8 mouse cellular contexts compared by ENCODE assay signal in the genomic region with DNA sequence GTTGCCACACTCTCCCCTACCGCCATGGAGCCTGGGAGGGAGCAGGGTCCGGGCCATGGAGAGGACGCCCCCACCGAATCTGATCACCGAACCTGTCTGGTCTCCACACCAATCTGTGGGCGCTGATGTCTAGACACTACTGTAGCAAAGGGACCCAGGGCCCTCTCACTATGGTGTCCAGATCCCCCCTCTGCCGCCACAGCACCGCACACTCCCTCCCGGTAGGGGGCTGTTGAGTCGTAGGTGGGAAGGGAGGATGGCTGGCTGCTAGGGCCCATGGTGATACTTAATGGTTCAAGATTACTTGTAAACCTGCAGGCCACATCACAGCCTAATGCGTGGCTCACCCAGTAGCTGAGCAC. TPM values are rescaled to one million over a fixed set of nuclear protein-coding genes. Genes with fewer than 3 reads are reported as not detected.
DNase-seq lines count a peak whose midpoint lies in the region; ATAC-seq and TF ChIP-seq lines count a peak whose summit lies in the region.

No protein-coding gene starts in this region.

- DNase-seq in kidney, adult 2 months = no peak
- DNase-seq in kidney, postnatal 25 days = no peak
- no peak for DNase-seq in ES-E14 (ENCODE audit: low read depth, low spot score)
- DNase-seq in limb, embryonic 14.5 days (ENCODE audit: low spot score) = peak; percentile 49
- DNase-seq in splenic B cell, adult 2 months (ENCODE audit: low read depth, low spot score) = peak; percentile 49
- DNase-seq in cerebellum, postnatal 10 days = no peak
- no peak for DNase-seq in cerebellum, adult 11 months

- no peaks in the 10 kb centered on the region for H3K4me1 ChIP-seq in kidney, adult 2 months (ENCODE audit: control insufficient read depth, insufficient read depth, low read length)
- peaks cover 4 to 19% of the 10 kb centered on the region in 2 experiments; a peak in 3 of 4 replicates for H3K4me1 ChIP-seq in ES-E14 (ENCODE audit: control insufficient read depth in 2 of 2, insufficient read depth in 2 of 2, low read length in 2 of 2, poor library complexity in 1 of 2)
- no peaks in the 10 kb centered on the region for H3K4me1 ChIP-seq in embryonic fibroblast, embryonic 13.5 days (ENCODE audit: control insufficient read depth, insufficient read depth, low read length)
- H3K4me1 ChIP-seq in limb, embryonic 14.5 days (ENCODE audit: control insufficient read depth, insufficient read depth, low read length) = no peaks in the 10 kb centered on the region; the same call in 1 of the 2 replicates

- no peak for TF ChIP-seq POLR2A in kidney, adult 2 months (IDR thresholded peaks at IDR 0.05; ENCODE audit: low read depth, low read length)
- TF ChIP-seq POLR2A in embryonic fibroblast, embryonic 13.5 days (IDR thresholded peaks at IDR 0.05; ENCODE audit: low read depth, low read length) = no peak
- TF ChIP-seq POLR2A in limb, embryonic 14.5 days (IDR thresholded peaks at IDR 0.05; ENCODE audit: borderline replicate concordance, extremely low read depth, insufficient read depth, insufficient read length) = no peak

- no peaks in the 10 kb centered on the region for H3K9me3 ChIP-seq in ES-E14 (ENCODE audit: control insufficient read depth, insufficient read depth, low read depth, low read length)
- no peaks in the 10 kb centered on the region for H3K9me3 ChIP-seq in limb, embryonic 14.5 days (ENCODE audit: control insufficient read depth, low read length)

- H3K27ac ChIP-seq in kidney, adult 2 months (ENCODE audit: insufficient read depth, low read depth, low read length) = 0 out of 2 replicates have a peak overlapping the region, but pooled peaks have one; percentile 12
- no peak overlapping the region for H3K27ac ChIP-seq in ES-E14 (ENCODE audit: insufficient read depth, low read depth, low read length, poor library complexity, severe bottlenecking)
- no peak overlapping the region for H3K27ac ChIP-seq in embryonic fibroblast, embryonic 13.5 days (ENCODE audit: insufficient read depth, low read length)
- H3K27ac ChIP-seq in limb, embryonic 14.5 days (replicated peaks; ENCODE audit: low read depth, low read length) = 0 out of 2 replicates have a peak overlapping the region, but pooled peaks have one; percentile 52

- 0 out of 2 replicates have a peak, but pooled peaks have one; percentile 13 for TF ChIP-seq CTCF in kidney, adult 2 months (conservative IDR thresholded peaks at IDR 0.05; ENCODE audit: insufficient read depth, insufficient read length, low read depth, low read length)
- peak; percentile 23; the same call in 1 of the 2 replicates for TF ChIP-seq CTCF in embryonic fibroblast, embryonic 13.5 days (IDR thresholded peaks at IDR 0.05; ENCODE audit: borderline replicate concordance, insufficient read depth, low read length)

- H3K4me3 ChIP-seq in kidney, adult 2 months (ENCODE audit: insufficient read depth, low read depth, low read length) = peak overlapping the region; percentile 47
- peak overlapping the region; percentile 84 to 91 for H3K4me3 ChIP-seq in ES-E14 (ENCODE audit: insufficient read depth in 1 of 2, low read depth in 1 of 2, low read length in 2 of 2, poor library complexity in 1 of 2, severe bottlenecking in 1 of 2)
- peak overlapping the region; percentile 57 for H3K4me3 ChIP-seq in embryonic fibroblast, embryonic 13.5 days (ENCODE audit: insufficient read depth, low read length)
- H3K4me3 ChIP-seq in limb, embryonic 14.5 days (replicated peaks; ENCODE audit: low read length) = peak overlapping the region; percentile 64

- peaks cover 2% of the 10 kb centered on the region; the same call in 1 of the 2 replicates for H3K36me3 ChIP-seq in kidney, adult 2 months (ENCODE audit: control insufficient read depth, insufficient read depth, low read length)
- H3K36me3 ChIP-seq in ES-E14 (ENCODE audit: control insufficient read depth, insufficient read depth, low read length, poor library complexity, severe bottlenecking) = peaks cover 12% of the 10 kb centered on the region; the same call in 1 of the 2 replicates
- H3K36me3 ChIP-seq in limb, embryonic 14.5 days (ENCODE audit: control insufficient read depth, insufficient read depth, low read length) = 0 out of 2 replicates have a peak, but pooled peaks cover 3% of the 10 kb centered on the region
- H3K36me3 ChIP-seq in splenic B cell, adult 2 months (ENCODE audit: control insufficient read depth, insufficient read depth, low read length, poor library complexity, severe bottlenecking) = no peaks in the 10 kb centered on the region

- peak; percentile 44; the same call in 1 of the 2 replicates for ATAC-seq in limb, embryonic 14.5 days (ENCODE audit: low FRiP score, low read depth)

- H3K4me2 ChIP-seq in limb, embryonic 14.5 days (replicated peaks; ENCODE audit: low read depth, low read length, severe bottlenecking) = peak overlapping the region; percentile 80

- H3K9ac ChIP-seq in ES-E14 (ENCODE audit: insufficient read depth, low read depth, low read length, poor library complexity, severe bottlenecking) = peak overlapping the region; percentile 95
- peak overlapping the region; percentile 66 for H3K9ac ChIP-seq in limb, embryonic 14.5 days (ENCODE audit: low read depth, low read length, severe bottlenecking)

- WGBS in kidney, adult 2 months = 10% methylated on average over 11 of the region's 11 CpGs
- WGBS in limb, embryonic 14.5 days = 6% methylated on average over 11 of the region's 11 CpGs

- H3K27me3 ChIP-seq in kidney, adult 2 months (replicated peaks; ENCODE audit: control insufficient read depth, insufficient read depth, low read length) = no peaks in the 10 kb centered on the region
- no peaks in the 10 kb centered on the region for H3K27me3 ChIP-seq in limb, embryonic 14.5 days (ENCODE audit: control insufficient read depth, insufficient read depth, low read length)
- H3K27me3 ChIP-seq in splenic B cell, adult 2 months (ENCODE audit: control insufficient read depth, insufficient read depth, low read length, poor library complexity, severe bottlenecking) = no peaks in the 10 kb centered on the region

- in situ Hi-C loops in ES-E14 (cut with MboI; ENCODE audit: low sequenced_read_pairs in 2 of 2, unreplicated experiment in 2 of 2) = no loop called here

TF ChIP-seq in ES-E14, 5 proteins besides CTCF, POLR2A, EP300 and RAD21:
- TF ChIP-seq ZNF384 (IDR thresholded peaks at IDR 0.05; ENCODE audit: low read depth, low read length) (no peak), ZC3H11A (IDR thresholded peaks at IDR 0.05; ENCODE audit: borderline replicate concordance, low read depth, low read length) (no peak), MAFK (IDR thresholded peaks at IDR 0.05; ENCODE audit: insufficient read depth, low read depth, low read length) (no peak), HCFC1 (IDR thresholded peaks at IDR 0.05; ENCODE audit: borderline replicate concordance, insufficient read depth, low read length) (no peak), CHD2 (IDR thresholded peaks at IDR 0.05; ENCODE audit: low read depth, low read length) (no peak)

RNA-seq across cellular contexts. Expression of a gene that starts 0.6 kb away (rescaled TPM):
- not detected in 2 replicates for polyA plus RNA-seq in kidney, adult 2 months (2012; rRNA removed)
- not detected in 2 replicates for total RNA-seq in ES-E14 (2012; rRNA removed)
- not detected in 2 replicates for polyA plus RNA-seq in embryonic fibroblast, embryonic 13.5 days (2011; ENCODE audit: insufficient read length, low read depth, missing spikeins)
- polyA plus RNA-seq in limb, embryonic 14.5 days (2012; rRNA removed) = not detected in 2 replicates
- polyA plus RNA-seq in limb, embryonic 14.5 days (2014; fragmentation: Nextera tagmentation; extraction: Ambion mirVana) = not detected in 2 replicates

RNA-seq across cellular contexts. Expression of a gene that starts 7.2 kb away (rescaled TPM):
- polyA plus RNA-seq in kidney, adult 2 months (2012; rRNA removed) = 297 and 304 TPM in 2 replicates
- total RNA-seq in ES-E14 (2012; rRNA removed) = 104 and 156 TPM in 2 replicates
- polyA plus RNA-seq in embryonic fibroblast, embryonic 13.5 days (2011; ENCODE audit: insufficient read length, low read depth, missing spikeins) = 11.0 and 13.7 TPM in 2 replicates
- 262 and 311 TPM in 2 replicates for polyA plus RNA-seq in limb, embryonic 14.5 days (2012; rRNA removed)
- polyA plus RNA-seq in limb, embryonic 14.5 days (2014; fragmentation: Nextera tagmentation; extraction: Ambion mirVana) = 104 and 108 TPM in 2 replicates

RNA-seq across cellular contexts. Expression of a gene that starts 17.2 kb away (rescaled TPM):
- polyA plus RNA-seq in kidney, adult 2 months (2012; rRNA removed) = 165 and 192 TPM in 2 replicates
- total RNA-seq in ES-E14 (2012; rRNA removed) = 60.4 and 88.2 TPM in 2 replicates
- polyA plus RNA-seq in embryonic fibroblast, embryonic 13.5 days (2011; ENCODE audit: insufficient read length, low read depth, missing spikeins) = 21.4 and 22.4 TPM in 2 replicates
- 27.8 and 35.1 TPM in 2 replicates for polyA plus RNA-seq in limb, embryonic 14.5 days (2012; rRNA removed)
- 24.1 and 28.9 TPM in 2 replicates for polyA plus RNA-seq in limb, embryonic 14.5 days (2014; fragmentation: Nextera tagmentation; extraction: Ambion mirVana)

RNA-seq across cellular contexts. Expression of a gene that starts 41.2 kb away (rescaled TPM):
- polyA plus RNA-seq in kidney, adult 2 months (2012; rRNA removed) = 12.2 and 14.5 TPM in 2 replicates
- total RNA-seq in ES-E14 (2012; rRNA removed) = 24.6 and 46.6 TPM in 2 replicates
- polyA plus RNA-seq in embryonic fibroblast, embryonic 13.5 days (2011; ENCODE audit: insufficient read length, low read depth, missing spikeins) = 12.0 and 16.3 TPM in 2 replicates
- polyA plus RNA-seq in limb, embryonic 14.5 days (2012; rRNA removed) = 42.2 and 62.8 TPM in 2 replicates
- polyA plus RNA-seq in limb, embryonic 14.5 days (2014; fragmentation: Nextera tagmentation; extraction: Ambion mirVana) = 47.5 and 54.2 TPM in 2 replicates

Comparison
In these comparisons a context has a peak if more than half of its experiments do, and no peak if none do; other contexts are left out.
1. DNase-seq: peak in limb, embryonic 14.5 days (single experiment) and splenic B cell, adult 2 months (single experiment); none in kidney, adult 2 months (single experiment), kidney, postnatal 25 days (0 of 2), ES-E14 (single experiment), cerebellum, postnatal 10 days (0 of 2) and cerebellum, adult 11 months (single experiment).
2. H3K27ac ChIP-seq: peak in kidney, adult 2 months (single experiment) and limb, embryonic 14.5 days (single experiment); none in ES-E14 (single experiment) and embryonic fibroblast, embryonic 13.5 days (single experiment).
3. Peak in every context shown above with its lines, with median percentiles within 50 percentile points of each other: H3K4me3 ChIP-seq.